Comparison of ENCODE assay signal across 8 mouse cellular contexts in genomic region chr11:98545711-98546231, GRCm38 (mm10). TPM values are rescaled to one million over a fixed set of nuclear protein-coding genes. Genes with fewer than 3 reads are reported as not detected.
A peak's percentile ranks its signal among the peaks of the same experiment; 100 is the strongest.
DNase-seq lines count a peak whose midpoint lies in the region; ATAC-seq lines count a peak whose summit lies in the region.

Ikzf3 (minus strand) TSS chr11:98546031.

- no peaks in the 10 kb centered on the region for H3K36me3 ChIP-seq in embryonic facial prominence, embryonic 15.5 days
- no peaks in the 10 kb centered on the region for H3K36me3 ChIP-seq in hindbrain, embryonic 11.5 days (ENCODE audit: control insufficient read depth, insufficient read depth, low read length)
- H3K36me3 ChIP-seq in midbrain, embryonic 16.5 days (ENCODE audit: control insufficient read depth, insufficient read depth, low read length), result no peaks in the 10 kb centered on the region

- H3K9ac ChIP-seq in embryonic facial prominence, embryonic 15.5 days, result 0 out of 2 replicates have a peak within 1 kb of the TSS, but pooled peaks have one; percentile 5
- H3K9ac ChIP-seq in hindbrain, embryonic 11.5 days (ENCODE audit: low read depth, low read length), result peak within 1 kb of the TSS; percentile 38; the same call in 1 of the 2 replicates
- peak within 1 kb of the TSS; percentile 62 for H3K9ac ChIP-seq in midbrain, embryonic 16.5 days (ENCODE audit: low read depth, low read length)

- H3K9me3 ChIP-seq in embryonic facial prominence, embryonic 15.5 days (replicated peaks), result no peaks in the 10 kb centered on the region
- H3K9me3 ChIP-seq in hindbrain, embryonic 11.5 days (ENCODE audit: control insufficient read depth, low read length), result no peaks in the 10 kb centered on the region
- H3K9me3 ChIP-seq in midbrain, embryonic 16.5 days (replicated peaks; ENCODE audit: control insufficient read depth, low read length, poor library complexity, severe bottlenecking), result no peaks in the 10 kb centered on the region

- under 1% methylated on average over 57 of the region's 58 CpGs for WGBS in embryonic facial prominence, embryonic 15.5 days
- WGBS in hindbrain, embryonic 11.5 days, result 1% methylated on average over 58 of the region's 58 CpGs
- WGBS in midbrain, embryonic 16.5 days, result under 1% methylated on average over 51 of the region's 58 CpGs

- peaks cover 63% of the 10 kb centered on the region for H3K27me3 ChIP-seq in embryonic facial prominence, embryonic 15.5 days
- H3K27me3 ChIP-seq in hindbrain, embryonic 11.5 days (ENCODE audit: control insufficient read depth, insufficient read depth, low read length), result peaks cover 64% of the 10 kb centered on the region
- peaks cover 60% of the 10 kb centered on the region for H3K27me3 ChIP-seq in midbrain, embryonic 16.5 days (ENCODE audit: control insufficient read depth, insufficient read depth, low read depth, low read length)

- no peak within 1 kb of the TSS for H3K27ac ChIP-seq in embryonic facial prominence, embryonic 15.5 days (replicated peaks)
- H3K27ac ChIP-seq in hindbrain, embryonic 11.5 days (ENCODE audit: low read depth, low read length), result no peak within 1 kb of the TSS
- no peak within 1 kb of the TSS for H3K27ac ChIP-seq in midbrain, embryonic 16.5 days (ENCODE audit: low read length)

- peak within 1 kb of the TSS; percentile 45 for H3K4me3 ChIP-seq in embryonic facial prominence, embryonic 15.5 days (replicated peaks)
- H3K4me3 ChIP-seq in hindbrain, embryonic 11.5 days (ENCODE audit: low read depth, low read length), result peak within 1 kb of the TSS; percentile 37
- H3K4me3 ChIP-seq in midbrain, embryonic 16.5 days (ENCODE audit: low read depth, low read length), result peak within 1 kb of the TSS; percentile 52

- H3K4me1 ChIP-seq in embryonic facial prominence, embryonic 15.5 days, result peaks cover 12% of the 10 kb centered on the region
- no peaks in the 10 kb centered on the region for H3K4me1 ChIP-seq in hindbrain, embryonic 11.5 days (replicated peaks; ENCODE audit: control insufficient read depth, insufficient read depth, low read length)
- peaks cover 13% of the 10 kb centered on the region for H3K4me1 ChIP-seq in midbrain, embryonic 16.5 days (ENCODE audit: control insufficient read depth, insufficient read depth, low read length)

- peak; percentile 75 for DNase-seq in T-cell, adult 2 months (ENCODE audit: low spot score)
- DNase-seq in hindbrain, embryonic 11.5 days (ENCODE audit: low spot score), result peak; percentile 66
- peak; percentile 12 for DNase-seq in liver
- DNase-seq in spleen, postnatal 36 days (ENCODE audit: low spot score in 2 of 2), result peak; percentile 86 to 87

- peak; percentile 22 for ATAC-seq in CD4-positive, CD25-positive, alpha-beta regulatory T cell, adult 4 months
- no peak for ATAC-seq in embryonic facial prominence, embryonic 15.5 days (ENCODE audit: insufficient number of reproducible peaks, low FRiP score, low TSS enrichment, low read depth)
- ATAC-seq in hindbrain, embryonic 11.5 days (ENCODE audit: low FRiP score), result no peak
- no peak for ATAC-seq in midbrain, embryonic 16.5 days
- ATAC-seq in megakaryocyte-erythroid progenitor cell, adult 5-6 weeks (replicated peaks; ENCODE audit: low FRiP score, low TSS enrichment, poor library complexity, severe bottlenecking), result no peak

- H3K4me2 ChIP-seq in embryonic facial prominence, embryonic 15.5 days (replicated peaks), result peak within 1 kb of the TSS; percentile 86
- peak within 1 kb of the TSS; percentile 63 for H3K4me2 ChIP-seq in hindbrain, embryonic 11.5 days (replicated peaks; ENCODE audit: low read depth, low read length)
- peak within 1 kb of the TSS; percentile 98 for H3K4me2 ChIP-seq in midbrain, embryonic 16.5 days (ENCODE audit: low read length)

RNA-seq across cellular contexts. Expression of gene Ikzf3, which starts in this region (rescaled TPM):
- 10 to 100 TPM; 77.0 to 98.7 TPM for polyA plus RNA-seq in CD4-positive, CD25-positive, alpha-beta regulatory T cell, adult 4 months (2017; shearing (Covaris generic))
- polyA plus RNA-seq in embryonic facial prominence, embryonic 15.5 days (2015; fragmentation: Nextera tagmentation; extraction: Ambion mirVana), result 0.33 and 0.67 TPM in 2 replicates
- polyA plus RNA-seq in hindbrain, embryonic 11.5 days (2014; fragmentation: Nextera tagmentation; extraction: Ambion mirVana), result 0.11 and 0.60 TPM in 2 replicates
- not detected in 2 replicates for polyA plus RNA-seq in midbrain, embryonic 16.5 days (2015; fragmentation: Nextera tagmentation; extraction: Ambion mirVana)
- total RNA-seq in megakaryocyte-erythroid progenitor cell, adult 5-6 weeks (2014; fragmentation: Nextera tagmentation), result 3.1 and 12.1 TPM in 2 replicates
- 0.46 and 1.9 TPM in 2 replicates for total RNA-seq in megakaryocyte-erythroid progenitor cell, adult 5-6 weeks (2017)

Comparison
In these comparisons a context has a peak if more than half of its experiments do, and no peak if none do; other contexts are left out.
1. RNA of gene Ikzf3 (polyA plus RNA-seq): 77.0 to 98.7 TPM in CD4-positive, CD25-positive, alpha-beta regulatory T cell, adult 4 months; 0.33 to 0.67 TPM in embryonic facial prominence, embryonic 15.5 days, 0.11 to 0.60 TPM in hindbrain, embryonic 11.5 days and not detected in midbrain, embryonic 16.5 days; every median in the first group is over 10 times any median in the second.
2. Peak in DNase-seq, H3K4me3 ChIP-seq, H3K9ac ChIP-seq and H3K4me2 ChIP-seq in hindbrain, embryonic 11.5 days; RNA of the gene not detected or under 1 TPM.
3. DNase-seq: peak in every context shown above with its lines; median percentile 86 in spleen, postnatal 36 days; 75 in T-cell, adult 2 months; 66 in hindbrain, embryonic 11.5 days; 12 in liver.
4. H3K9ac ChIP-seq: peak in every context shown above with its lines; median percentile 62 in midbrain, embryonic 16.5 days; 38 in hindbrain, embryonic 11.5 days; 5 in embryonic facial prominence, embryonic 15.5 days.
5. Peak in every context shown above with its lines, with median percentiles within 50 percentile points of each other: H3K4me2 ChIP-seq and H3K4me3 ChIP-seq.